Mouse (Mus musculus): ENCODE measurements at regions not wholly inside any gene's neighbourhood (a gene's known extent, or its start where the extent isn't known, plus 50 kb on each side); places are given as distances from the start of the nearest gene placed in this dataset.

GRCm38 (mm10) chr8:92114311-92115275 is 242.8 kb upstream of the Irx5 start:
- TF ChIP-seq TCF12 (IDR thresholded peaks at IDR 0.05; ENCODE audit: insufficient read depth, poor library complexity, severe bottlenecking) = no peak
- TF ChIP-seq USF1 (IDR thresholded peaks at IDR 0.05; ENCODE audit: low read depth) = no peak
- no peak for TF ChIP-seq REST (IDR thresholded peaks at IDR 0.05; ENCODE audit: insufficient read depth, insufficient read length)
- no peak for TF ChIP-seq MAX (IDR thresholded peaks at IDR 0.05; ENCODE audit: low read depth)
- TF ChIP-seq CEBPB (IDR thresholded peaks at IDR 0.05; ENCODE audit: insufficient read depth, poor library complexity, severe bottlenecking) = no peak
- TF ChIP-seq SRF (IDR thresholded peaks at IDR 0.05; ENCODE audit: control insufficient read depth, insufficient read length, low read depth) = no peak
- no peak for TF ChIP-seq E2F4 (IDR thresholded peaks at IDR 0.05; ENCODE audit: insufficient read depth)
- TF ChIP-seq POLR2A (IDR thresholded peaks at IDR 0.05; ENCODE audit: insufficient read length, low read depth) = no peak
- TF ChIP-seq POLR2AphosphoS2 (IDR thresholded peaks at IDR 0.05; ENCODE audit: insufficient read length, low read depth) = no peak
- TF ChIP-seq MYOD1 (IDR thresholded peaks at IDR 0.05; ENCODE audit: control insufficient read depth in 1 of 3, insufficient read length in 2 of 3, low read depth in 2 of 3) = no peak
- no peak for TF ChIP-seq MYOG (IDR thresholded peaks at IDR 0.05; ENCODE audit: control insufficient read depth in 1 of 3, insufficient read depth in 1 of 3, insufficient read length in 2 of 3, low read depth in 2 of 3)
- no peak for TF ChIP-seq TCF3 (IDR thresholded peaks at IDR 0.05; ENCODE audit: insufficient read length, low read depth)
- no peak overlapping the region for H3K4me2 ChIP-seq (ENCODE audit: low read depth)

DNA sequence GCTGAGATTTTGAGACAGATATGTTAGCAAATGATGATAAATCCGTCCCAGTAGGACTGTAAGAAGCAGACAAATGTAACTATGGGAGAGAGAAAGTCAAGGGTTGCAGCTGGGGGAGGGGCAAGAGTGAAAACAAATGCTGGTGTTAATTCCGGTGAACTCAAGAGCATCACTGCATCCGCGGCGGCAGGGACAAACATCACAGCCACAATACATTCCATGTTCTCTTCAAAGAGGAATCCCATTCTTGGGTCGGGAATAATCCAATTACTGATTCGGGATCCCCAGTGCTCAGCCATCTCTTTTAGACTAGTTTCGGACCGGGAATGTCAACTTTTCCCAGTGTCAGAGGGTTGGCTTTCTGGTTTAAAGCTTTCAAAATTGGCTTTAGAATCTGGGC is 243.5 kb upstream of the Irx5 start:
- Histone ChIP-seq H3K4me2 (ENCODE audit: low read depth) (no peak overlapping the region), H3K27me3 (ENCODE audit: control insufficient read depth, insufficient read depth, insufficient read length) (no peaks in the 10 kb centered on the region), H3K4me3 (no peak overlapping the region), H3ac (ENCODE audit: control insufficient read depth, insufficient read length) (no peak overlapping the region), H3K36me3 (ENCODE audit: control insufficient read depth, insufficient read depth) (no peaks in the 10 kb centered on the region), H3K79me2 (ENCODE audit: control insufficient read depth, insufficient read depth) (no peaks in the 10 kb centered on the region)
- TF ChIP-seq POLR2AphosphoS2 (IDR thresholded peaks at IDR 0.05; ENCODE audit: insufficient read length, low read depth) = no peak
- no peak for TF ChIP-seq MYOD1 (IDR thresholded peaks at IDR 0.05; ENCODE audit: control insufficient read depth in 1 of 3, insufficient read length in 2 of 3, low read depth in 2 of 3)
- no peak for TF ChIP-seq E2F4 (IDR thresholded peaks at IDR 0.05; ENCODE audit: insufficient read depth)
- TF ChIP-seq TCF12 (IDR thresholded peaks at IDR 0.05; ENCODE audit: insufficient read depth, poor library complexity, severe bottlenecking) = no peak
- TF ChIP-seq TCF3 (IDR thresholded peaks at IDR 0.05; ENCODE audit: insufficient read length, low read depth) = no peak

More at GRCm38 (mm10) chr8:92114311-92115275, 242.8 kb upstream of the Irx5 start:
- Histone ChIP-seq H3ac (ENCODE audit: control insufficient read depth, insufficient read length) (no peak overlapping the region), H3K4me3 (no peak overlapping the region), H3K27me3 (ENCODE audit: control insufficient read depth, insufficient read depth, insufficient read length) (no peaks in the 10 kb centered on the region), H3K79me2 (ENCODE audit: control insufficient read depth, insufficient read depth) (no peaks in the 10 kb centered on the region), H3K36me3 (ENCODE audit: control insufficient read depth, insufficient read depth) (no peaks in the 10 kb centered on the region)

- Histone ChIP-seq H3K4me3 (no peak overlapping the region), H3K79me2 (ENCODE audit: control insufficient read depth, insufficient read depth) (no peaks in the 10 kb centered on the region), H3K27me3 (ENCODE audit: control insufficient read depth, insufficient read depth, insufficient read length) (no peaks in the 10 kb centered on the region), H3K36me3 (ENCODE audit: control insufficient read depth, insufficient read depth) (no peaks in the 10 kb centered on the region), H3K4me2 (ENCODE audit: low read depth) (no peak overlapping the region), H3ac (ENCODE audit: control insufficient read depth, insufficient read length) (no peak overlapping the region)
- TF ChIP-seq E2F4 (IDR thresholded peaks at IDR 0.05; ENCODE audit: insufficient read depth) (no peak), CEBPB (IDR thresholded peaks at IDR 0.05; ENCODE audit: insufficient read depth, poor library complexity, severe bottlenecking) (no peak), REST (IDR thresholded peaks at IDR 0.05; ENCODE audit: insufficient read depth, insufficient read length) (no peak), MYOD1 (IDR thresholded peaks at IDR 0.05; ENCODE audit: control insufficient read depth in 1 of 3, insufficient read length in 2 of 3, low read depth in 2 of 3) (no peak), POLR2A (IDR thresholded peaks at IDR 0.05; ENCODE audit: insufficient read length, low read depth) (no peak), TCF12 (IDR thresholded peaks at IDR 0.05; ENCODE audit: insufficient read depth, poor library complexity, severe bottlenecking) (no peak), USF1 (IDR thresholded peaks at IDR 0.05; ENCODE audit: low read depth) (no peak), POLR2AphosphoS2 (IDR thresholded peaks at IDR 0.05; ENCODE audit: insufficient read length, low read depth) (no peak), TCF3 (IDR thresholded peaks at IDR 0.05; ENCODE audit: insufficient read length, low read depth) (no peak), SRF (IDR thresholded peaks at IDR 0.05; ENCODE audit: control insufficient read depth, insufficient read length, low read depth) (no peak), MAX (IDR thresholded peaks at IDR 0.05; ENCODE audit: low read depth) (no peak), MYOG (IDR thresholded peaks at IDR 0.05; ENCODE audit: control insufficient read depth in 1 of 3, insufficient read depth in 1 of 3, insufficient read length in 2 of 3, low read depth in 2 of 3) (no peak)
These were observed 244.0 kb upstream of the Irx5 start for GRCm38 (mm10) chr8:92113386-92113785.

DNA sequence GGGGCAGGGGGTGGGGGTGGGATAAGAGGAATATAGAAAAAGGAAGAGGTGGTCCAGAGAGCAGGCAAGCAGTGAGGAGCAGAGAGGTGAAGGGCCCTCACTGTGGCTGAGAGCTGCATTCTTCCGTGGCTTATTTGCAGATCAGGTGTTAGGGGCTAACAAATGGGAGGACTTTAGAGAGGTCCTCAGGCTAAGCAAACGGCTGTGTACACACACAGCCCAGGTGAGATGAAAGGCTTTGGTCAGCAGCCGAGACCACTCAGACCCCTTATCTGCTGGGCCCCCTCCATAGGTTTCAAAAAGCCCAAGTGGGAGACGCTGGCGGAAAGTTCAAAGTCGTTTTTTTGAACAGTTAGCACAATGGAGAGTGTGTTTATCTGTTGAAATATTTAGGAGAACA is 252.9 kb upstream of the Irx5 start:
- TF ChIP-seq REST (IDR thresholded peaks at IDR 0.05; ENCODE audit: insufficient read depth, insufficient read length) = no peak
- no peak for TF ChIP-seq TCF3 (IDR thresholded peaks at IDR 0.05; ENCODE audit: insufficient read length, low read depth)
- TF ChIP-seq SRF (IDR thresholded peaks at IDR 0.05; ENCODE audit: control insufficient read depth, insufficient read length, low read depth) = no peak
- TF ChIP-seq TCF12 (IDR thresholded peaks at IDR 0.05; ENCODE audit: insufficient read depth, poor library complexity, severe bottlenecking) = no peak
- no peak for TF ChIP-seq E2F4 (IDR thresholded peaks at IDR 0.05; ENCODE audit: insufficient read depth)
- no peak for TF ChIP-seq CEBPB (IDR thresholded peaks at IDR 0.05; ENCODE audit: insufficient read depth, poor library complexity, severe bottlenecking)
- TF ChIP-seq MYOD1 (IDR thresholded peaks at IDR 0.05; ENCODE audit: control insufficient read depth in 1 of 3, insufficient read length in 2 of 3, low read depth in 2 of 3) = no peak
- no peak for TF ChIP-seq MYOG (IDR thresholded peaks at IDR 0.05; ENCODE audit: control insufficient read depth in 1 of 3, insufficient read depth in 1 of 3, insufficient read length in 2 of 3, low read depth in 2 of 3)
- no peak for TF ChIP-seq MAX (IDR thresholded peaks at IDR 0.05; ENCODE audit: low read depth)
- no peak for TF ChIP-seq USF1 (IDR thresholded peaks at IDR 0.05; ENCODE audit: low read depth)
- no peak for TF ChIP-seq POLR2AphosphoS2 (IDR thresholded peaks at IDR 0.05; ENCODE audit: insufficient read length, low read depth)
- no peak for TF ChIP-seq POLR2A (IDR thresholded peaks at IDR 0.05; ENCODE audit: insufficient read length, low read depth)
- Histone ChIP-seq H3K79me2 (ENCODE audit: control insufficient read depth, insufficient read depth) (no peaks in the 10 kb centered on the region), H3K4me2 (ENCODE audit: low read depth) (no peak overlapping the region), H3K27me3 (ENCODE audit: control insufficient read depth, insufficient read depth, insufficient read length) (no peaks in the 10 kb centered on the region), H3ac (ENCODE audit: control insufficient read depth, insufficient read length) (no peak overlapping the region), H3K4me3 (no peak overlapping the region), H3K36me3 (ENCODE audit: control insufficient read depth, insufficient read depth) (no peaks in the 10 kb centered on the region)
